Mouse (Mus musculus) spleen, postnatal 0 days (tissue): ENCODE data around the gene Gramd2. TPM values are rescaled to one million over a fixed set of nuclear protein-coding genes. Genes with fewer than 3 reads are reported as not detected.

Experiments used
- polyA plus RNA-seq: library from polyadenylated mRNA; unstranded; fragments of >200 nt; fragmentation: Nextera tagmentation; extraction: Ambion mirVana; gene quantifications from 2 replicates; pipeline ENCODE4 v1.2.1, GENCODE M21; 2015

Gene Gramd2
- polyA plus RNA-seq = 0.67 and 0.71 TPM in 2 replicates

GRCm38 (mm10) chr9:59679678-59680533, at the start of gene Gramd2:
Gene Gramd2 (plus strand): TSS chr9:59680144.

DNA sequence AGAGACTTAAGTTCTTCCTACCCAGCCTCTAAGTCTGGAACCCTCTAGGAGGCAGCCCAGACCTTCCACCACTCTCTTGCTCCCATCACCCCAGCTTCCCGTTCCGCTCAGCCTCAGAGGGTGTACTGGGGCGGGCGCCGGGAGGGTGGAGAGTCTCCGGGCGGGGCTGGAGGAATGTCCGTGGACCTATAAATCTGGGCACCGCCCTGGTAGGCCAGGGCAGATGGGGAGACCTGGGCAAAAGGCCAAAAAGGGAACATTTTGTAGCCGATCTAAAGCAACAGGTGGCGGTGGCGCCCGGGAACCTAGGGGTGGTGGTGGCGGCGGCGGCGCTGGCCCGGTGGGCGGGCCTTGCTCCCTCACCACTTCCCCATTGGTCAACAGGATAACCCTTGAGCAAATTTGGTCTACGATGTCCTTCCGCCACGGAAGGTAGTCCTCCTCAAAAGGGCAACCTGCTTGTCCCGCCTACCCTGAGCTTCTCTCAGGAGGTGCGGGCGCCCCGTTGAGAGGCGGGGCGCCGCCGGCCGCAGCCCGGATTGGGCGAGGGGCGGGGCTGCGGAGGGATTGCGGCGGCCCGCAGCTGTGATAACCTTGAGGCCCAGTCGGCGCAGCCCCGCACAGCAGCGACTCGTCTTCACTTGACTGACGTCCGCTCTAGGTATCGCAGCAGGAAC, 23.8 kb upstream of the Gramd2 start, which contains the start of gene Pkm:
Gene Pkm (plus strand): TSS at position 411 of the 677 bp plus-strand sequence.

GRCm38 (mm10) chr9:59750267-59751065, 70.5 kb downstream of the Gramd2 start, which contains the start of the genes Senp8 and Myo9a:
Gene Senp8 (minus strand): TSS chr9:59750710.
Gene Myo9a (plus strand): TSS chr9:59750896.

Other genes starting within 250 kb of the Gramd2 start
- 8.3 TPM in 2 replicates for gene Arih1, start 193.5 kb upstream of the Gramd2 start, polyA plus RNA-seq
- 36.1 and 49.6 TPM in 2 replicates for gene Hexa, start 140.6 kb upstream of the Gramd2 start, polyA plus RNA-seq
- 0.58 and 0.84 TPM in 2 replicates for gene Tmem202, start 140.3 kb upstream of the Gramd2 start, polyA plus RNA-seq
- 0.07 TPM in 1 of 2 replicates, not detected in the other for gene Celf6, start 102.2 kb upstream of the Gramd2 start, polyA plus RNA-seq
- 6.9 and 9.8 TPM in 2 replicates for gene Parp6, start 62.9 kb upstream of the Gramd2 start, polyA plus RNA-seq
- gene Pkm, start 23.8 kb upstream of the Gramd2 start, polyA plus RNA-seq = 194 and 254 TPM in 2 replicates
- gene Senp8, start 70.6 kb downstream of the Gramd2 start, polyA plus RNA-seq = 2.9 and 3.2 TPM in 2 replicates
- 5.5 and 7.1 TPM in 2 replicates for gene Myo9a, start 70.8 kb downstream of the Gramd2 start, polyA plus RNA-seq